Mouse (Mus musculus) ES-E14 (cell line): Measurements from ENCODE around the gene Nt5c2. TPM values are rescaled to one million over a fixed set of nuclear protein-coding genes. Genes with fewer than 3 reads are reported as not detected.
A peak's percentile ranks its signal among the peaks of the same experiment; 100 is the strongest.

Experiments
- DNase-seq: peaks from one replicate; pipeline ENCODE4 v3.0.0-alpha.2; 2013; ENCODE audit warnings: low read depth, low spot score
- H3K27ac ChIP-seq: 2 replicates; pipeline ENCODE4 v1.5.1; 2012; ENCODE audit warnings: low read depth, mild to moderate bottlenecking, low read length, moderate library complexity, mixed read lengths; ENCODE audit not compliant: poor library complexity, insufficient read depth, severe bottlenecking
- H3K36me3 ChIP-seq: 2 replicates; pipeline ENCODE4 v1.6.1; 2012; ENCODE audit warnings: mild to moderate bottlenecking, low read length, moderate library complexity, mixed read lengths; ENCODE audit not compliant: control insufficient read depth, poor library complexity, insufficient read depth, severe bottlenecking
- H3K4me1 ChIP-seq, 2 experiments: fragments of 150-350 bp in 1 of 2; sonication (generic) in 1 of 2; 2 replicates each; pipeline ENCODE4 v1.6.1; 2012; ENCODE audit warnings: low read length in 2 of 2, mild to moderate bottlenecking in 1 of 2, mixed read lengths in 1 of 2; ENCODE audit not compliant: control insufficient read depth in 2 of 2, insufficient read depth in 2 of 2, poor library complexity in 1 of 2
- H3K4me3 ChIP-seq, 2 experiments: fragments of 150-350 bp in 1 of 2; sonication (generic) in 1 of 2; 2 replicates each; pipeline ENCODE4 v1.5.1; 2012; ENCODE audit warnings: low read length in 2 of 2, low read depth in 1 of 2, mild to moderate bottlenecking in 1 of 2, mixed read lengths in 1 of 2; ENCODE audit not compliant: insufficient read depth in 1 of 2, poor library complexity in 1 of 2, severe bottlenecking in 1 of 2
- H3K9ac ChIP-seq: 2 replicates; pipeline ENCODE4 v1.6.1; 2012; ENCODE audit warnings: low read depth, mild to moderate bottlenecking, low read length, mixed read lengths; ENCODE audit not compliant: poor library complexity, insufficient read depth, severe bottlenecking
- H3K9me3 ChIP-seq: fragments of 150-350 bp; sonication (generic); 2 replicates; pipeline ENCODE4 v1.6.1; 2012; ENCODE audit warnings: low read depth, mild to moderate bottlenecking, low read length; ENCODE audit not compliant: control insufficient read depth, insufficient read depth
- CHD2 ChIP-seq: IDR thresholded peaks from 2 replicates; pipeline ENCODE4 v1.6.1; 2014; ENCODE audit warnings: mild to moderate bottlenecking, low read depth, low read length, inconsistent platforms
- HCFC1 ChIP-seq: IDR thresholded peaks from 2 replicates; pipeline ENCODE4 v1.6.1; 2012; ENCODE audit warnings: low read length, inconsistent platforms, borderline replicate concordance; ENCODE audit not compliant: insufficient read depth
- MAFK ChIP-seq: IDR thresholded peaks from 2 replicates; pipeline ENCODE4 v1.6.1; 2014; ENCODE audit warnings: mild to moderate bottlenecking, low read depth, low read length, inconsistent platforms; ENCODE audit not compliant: insufficient read depth
- ZC3H11A ChIP-seq: IDR thresholded peaks from 2 replicates; pipeline ENCODE4 v1.6.1; 2012; ENCODE audit warnings: low read depth, mild to moderate bottlenecking, inconsistent platforms, low read length, borderline replicate concordance
- ZNF384 ChIP-seq: IDR thresholded peaks from 2 replicates; pipeline ENCODE4 v1.6.1; 2012; ENCODE audit warnings: low read depth, low read length, inconsistent platforms
- in situ Hi-C, 2 experiments: fragments of 600-800 bp; cut with MboI; formaldehyde crosslinking; loops; one replicate each; pipeline ENCODE4 v1.15.1; 2025; ENCODE audit warnings: low sequenced_read_pairs in 2 of 2, inconsistent platforms in 1 of 2; ENCODE audit not compliant: unreplicated experiment in 2 of 2
- total RNA-seq: library from RNA; depleted of rRNA; stranded (reverse); fragments of 300-350 nt; gene quantifications from 2 replicates; pipeline ENCODE4 v1.2.3, GENCODE M21; 2012

Gene Nt5c2
- total RNA-seq, 1 experiment, result 27.0 TPM

GRCm38 (mm10) chr19:46960101-46961046 is 54.6 kb downstream of the Nt5c2 start:
- no peaks in the 10 kb centered on the region; the same call in 1 of the 2 replicates for H3K36me3 ChIP-seq
- H3K9me3 ChIP-seq, result no peaks in the 10 kb centered on the region
- TF ChIP-seq MAFK, result no peak
- TF ChIP-seq HCFC1, result no peak
- TF ChIP-seq ZC3H11A, result no peak
- no peak for TF ChIP-seq CHD2
- no peak for TF ChIP-seq ZNF384
- in situ Hi-C loops, result no loop called here
- H3K4me3 ChIP-seq, result peak overlapping the region; percentile 83 to 94
- H3K27ac ChIP-seq, result no peak overlapping the region; the same call in 1 of the 2 replicates
- peak overlapping the region; percentile 92; the same call in 1 of the 2 replicates for H3K9ac ChIP-seq
- no peak for DNase-seq
- H3K4me1 ChIP-seq, result peaks cover 6 to 10% of the 10 kb centered on the region in 2 experiments; a peak in 3 of 4 replicates

GRCm38 (mm10) chr19:46959536-46959935 is 55.4 kb downstream of the Nt5c2 start:
- no peaks in the 10 kb centered on the region for H3K9me3 ChIP-seq
- in situ Hi-C loops, result no loop called here
- H3K4me1 ChIP-seq, result peaks cover 6 to 10% of the 10 kb centered on the region in 2 experiments; a peak in 3 of 4 replicates
- 0 out of 4 replicates have a peak overlapping the region, but pooled peaks of 1 of the 2 experiments have one; percentile 7 for H3K4me3 ChIP-seq
- TF ChIP-seq CHD2 (no peak), ZNF384 (no peak), MAFK (no peak), HCFC1 (no peak), ZC3H11A (no peak)
- no peak for DNase-seq
- no peaks in the 10 kb centered on the region; the same call in 1 of the 2 replicates for H3K36me3 ChIP-seq
- no peak overlapping the region for H3K27ac ChIP-seq
- H3K9ac ChIP-seq, result no peak overlapping the region

- no peaks in the 10 kb centered on the region; the same call in 1 of the 2 replicates for H3K36me3 ChIP-seq
- no peaks in the 10 kb centered on the region for H3K9me3 ChIP-seq
- DNase-seq, result no peak
- in situ Hi-C loops, result no loop called here
- no peak overlapping the region for H3K27ac ChIP-seq
- no peak for TF ChIP-seq ZC3H11A
- no peak for TF ChIP-seq CHD2
- no peak for TF ChIP-seq MAFK
- TF ChIP-seq HCFC1, result no peak
- TF ChIP-seq ZNF384, result no peak
- peaks cover 6 to 10% of the 10 kb centered on the region in 2 experiments; a peak in 3 of 4 replicates for H3K4me1 ChIP-seq
- no peak overlapping the region for H3K4me3 ChIP-seq
- no peak overlapping the region for H3K9ac ChIP-seq
Measured at GRCm38 (mm10) chr19:46958566-46958965, 56.4 kb downstream of the Nt5c2 start.

GRCm38 (mm10) chr19:46957971-46958370 is 57.0 kb downstream of the Nt5c2 start:
- H3K4me3 ChIP-seq, result no peak overlapping the region
- no peaks in the 10 kb centered on the region for H3K9me3 ChIP-seq
- in situ Hi-C loops, result no loop called here
- no peak overlapping the region for H3K27ac ChIP-seq
- no peaks in the 10 kb centered on the region; the same call in 1 of the 2 replicates for H3K36me3 ChIP-seq
- TF ChIP-seq ZC3H11A (no peak), CHD2 (no peak), ZNF384 (no peak), MAFK (no peak), HCFC1 (no peak)
- peaks cover 6 to 10% of the 10 kb centered on the region in 2 experiments; a peak in 3 of 4 replicates for H3K4me1 ChIP-seq
- DNase-seq, result no peak
- no peak overlapping the region for H3K9ac ChIP-seq
